Comparison of ENCODE assay signal across 10 mouse cellular contexts in genomic region chr15:99049473-99050253, GRCm38 (mm10). TPM values are rescaled to one million over a fixed set of nuclear protein-coding genes. Genes with fewer than 3 reads are reported as not detected.
DNase-seq lines count a peak whose midpoint lies in the region; ATAC-seq and TF ChIP-seq lines count a peak whose summit lies in the region.
"Had no signal": no experiment of that assay in that cellular context is flagged by ENCODE, and none has a peak within 500 bp of the region (broad histone marks: within the 10 kb centered on the region; RNA-seq: fewer than 3 reads in every experiment).

No protein-coding gene starts in this region.

- WGBS in embryonic facial prominence, embryonic 14.5 days = 34% methylated on average over 13 of the region's 13 CpGs

- intact Hi-C loops in gastrocnemius, adult 2 months (cut with DNase I) = loop anchor here (5.0 to 10.0 kb wide), 2 partner anchors 38 to 155 kb away; partner anchors contain the start of gene C1ql4
- intact Hi-C loops in gastrocnemius, postnatal 36 days (cut with DNase I) = loop anchor here (5.0 to 10.0 kb wide), 3 partner anchors 38 to 225 kb away; partner anchors contain the start of gene C1ql4

- TF ChIP-seq CTCF in gastrocnemius, adult 2 months (IDR thresholded peaks at IDR 0.05) = peak; percentile 65

- H3K4me1 ChIP-seq in embryonic facial prominence, embryonic 14.5 days (ENCODE audit: control insufficient read depth, insufficient read depth, low read length) = no peaks in the 10 kb centered on the region

- no peak overlapping the region for H3ac ChIP-seq in myocyte (ENCODE audit: control insufficient read depth, insufficient read length)

- TF ChIP-seq POLR2A in myocyte (IDR thresholded peaks at IDR 0.05; ENCODE audit: insufficient read length, low read depth) = no peak

- peaks cover 29% of the 10 kb centered on the region for H3K27me3 ChIP-seq in embryonic facial prominence, embryonic 14.5 days (replicated peaks; ENCODE audit: control insufficient read depth, insufficient read depth, low read length)
- H3K27me3 ChIP-seq in myocyte (ENCODE audit: control insufficient read depth, insufficient read depth, insufficient read length) = no peaks in the 10 kb centered on the region

- H3K9ac ChIP-seq in embryonic facial prominence, embryonic 14.5 days (ENCODE audit: low read depth, low read length) = no peak overlapping the region
- H3K9ac ChIP-seq: hindbrain, embryonic 15.5 days had no signal

- no peaks in the 10 kb centered on the region for H3K9me3 ChIP-seq in embryonic facial prominence, embryonic 14.5 days (ENCODE audit: control insufficient read depth, low read length)
- H3K9me3 ChIP-seq: hindbrain, embryonic 15.5 days had no signal

- H3K79me2 ChIP-seq in myocyte (ENCODE audit: control insufficient read depth, insufficient read depth) = no peaks in the 10 kb centered on the region

- DNase-seq in gastrocnemius, adult 2 months = peak; percentile 42
- no peak for DNase-seq in gastrocnemius, postnatal 36 days
- DNase-seq in 416B (ENCODE audit: low read depth) = peak; percentile 76
- peak; percentile 48 for DNase-seq in T-cell, adult 2 months (ENCODE audit: low spot score)
- DNase-seq in embryonic facial prominence, embryonic 14.5 days (ENCODE audit: low spot score) = peak; percentile 69
- peak; percentile 53 for DNase-seq in layer of hippocampus, adult 9-10 months (ENCODE audit: low spot score)
- no peak for DNase-seq in urinary bladder, postnatal 14 days (ENCODE audit: low spot score)

- no peak for ATAC-seq in embryonic facial prominence, embryonic 14.5 days (ENCODE audit: low read depth)

- no peak overlapping the region for H3K4me3 ChIP-seq in gastrocnemius, adult 2 months
- no peak overlapping the region for H3K4me3 ChIP-seq in embryonic facial prominence, embryonic 14.5 days (ENCODE audit: low read depth, low read length)
- H3K4me3 ChIP-seq in myocyte = no peak overlapping the region
- H3K4me3 ChIP-seq: hindbrain, embryonic 15.5 days had no signal

- no peaks in the 10 kb centered on the region for H3K36me3 ChIP-seq in embryonic facial prominence, embryonic 14.5 days (ENCODE audit: control insufficient read depth, insufficient read depth, low read length)
- no peaks in the 10 kb centered on the region for H3K36me3 ChIP-seq in myocyte (ENCODE audit: control insufficient read depth, insufficient read depth)
- H3K36me3 ChIP-seq: hindbrain, embryonic 15.5 days had no signal

- no peak overlapping the region for H3K4me2 ChIP-seq in embryonic facial prominence, embryonic 14.5 days (ENCODE audit: low read depth, low read length)
- peak overlapping the region; percentile 26 for H3K4me2 ChIP-seq in myocyte (ENCODE audit: low read depth)
- H3K4me2 ChIP-seq: hindbrain, embryonic 15.5 days had no signal

- H3K27ac ChIP-seq in gastrocnemius, adult 2 months = no peak overlapping the region
- H3K27ac ChIP-seq in embryonic facial prominence, embryonic 14.5 days (replicated peaks; ENCODE audit: low read depth, low read length) = no peak overlapping the region
- H3K27ac ChIP-seq: hindbrain, embryonic 15.5 days had no signal

TF ChIP-seq in myocyte, 11 proteins besides CTCF, POLR2A, EP300 and RAD21:
- no peak for TF ChIP-seq SRF (IDR thresholded peaks at IDR 0.05; ENCODE audit: control insufficient read depth, insufficient read length, low read depth)
- TF ChIP-seq MAX (IDR thresholded peaks at IDR 0.05; ENCODE audit: low read depth) = no peak
- no peak for TF ChIP-seq USF1 (IDR thresholded peaks at IDR 0.05; ENCODE audit: low read depth)
- no peak for TF ChIP-seq TCF12 (IDR thresholded peaks at IDR 0.05; ENCODE audit: insufficient read depth, poor library complexity, severe bottlenecking)
- TF ChIP-seq MYOG (IDR thresholded peaks at IDR 0.05; ENCODE audit: control insufficient read depth in 1 of 3, insufficient read depth in 1 of 3, insufficient read length in 2 of 3, low read depth in 2 of 3) = no peak
- TF ChIP-seq CEBPB (IDR thresholded peaks at IDR 0.05; ENCODE audit: insufficient read depth, poor library complexity, severe bottlenecking) = no peak
- no peak for TF ChIP-seq MYOD1 (IDR thresholded peaks at IDR 0.05; ENCODE audit: control insufficient read depth in 1 of 3, insufficient read length in 2 of 3, low read depth in 2 of 3)
- no peak for TF ChIP-seq POLR2AphosphoS2 (IDR thresholded peaks at IDR 0.05; ENCODE audit: insufficient read length, low read depth)
- TF ChIP-seq TCF3 (IDR thresholded peaks at IDR 0.05; ENCODE audit: insufficient read length, low read depth) = no peak
- no peak for TF ChIP-seq E2F4 (IDR thresholded peaks at IDR 0.05; ENCODE audit: insufficient read depth)
- TF ChIP-seq REST (IDR thresholded peaks at IDR 0.05; ENCODE audit: insufficient read depth, insufficient read length) = no peak
TF ChIP-seq in myocyte: peak in this region for 0.

RNA-seq across cellular contexts. Expression of gene Prph, which starts 5.3 kb away (rescaled TPM):
- total RNA-seq in gastrocnemius, adult 2 months (2021) = 1 to 10 TPM in 1 of 2 experiments, under 1 TPM in 1; 0.31 to 1.2 TPM
- 1 to 10 TPM in 1 of 2 experiments, under 1 TPM in 1; 0.42 to 1.2 TPM for total RNA-seq in gastrocnemius, postnatal 36 days (2021)
- 66.3 and 71.0 TPM in 2 replicates for polyA plus RNA-seq in embryonic facial prominence, embryonic 14.5 days (2014; fragmentation: Nextera tagmentation; extraction: Ambion mirVana)
- 0.98 TPM for polyA plus RNA-seq in myocyte (2012; fragmentation: generic; extraction: Trizol)

RNA-seq across cellular contexts. Expression of gene Tuba1c, which starts 20.0 kb away (rescaled TPM):
- 1 to 10 TPM; 7.1 to 7.7 TPM for total RNA-seq in gastrocnemius, adult 2 months (2021)
- 1 to 10 TPM; 8.2 to 9.4 TPM for total RNA-seq in gastrocnemius, postnatal 36 days (2021)
- polyA plus RNA-seq in embryonic facial prominence, embryonic 14.5 days (2014; fragmentation: Nextera tagmentation; extraction: Ambion mirVana) = 133 and 149 TPM in 2 replicates
- 462 TPM for polyA plus RNA-seq in myocyte (2012; fragmentation: generic; extraction: Trizol)

RNA-seq across cellular contexts. Expression of gene Troap, which starts 24.7 kb away (rescaled TPM):
- not detected for total RNA-seq in gastrocnemius, adult 2 months (2021)
- total RNA-seq in gastrocnemius, postnatal 36 days (2021) = under 1 TPM; 0.62 to 0.69 TPM
- 15.3 and 24.4 TPM in 2 replicates for polyA plus RNA-seq in embryonic facial prominence, embryonic 14.5 days (2014; fragmentation: Nextera tagmentation; extraction: Ambion mirVana)
- polyA plus RNA-seq in myocyte (2012; fragmentation: generic; extraction: Trizol) = 18.6 TPM
- total RNA-seq: adrenal gland, adult 18-20 months had no signal

RNA-seq across cellular contexts. Expression of gene C1ql4, which starts 38.0 kb away (rescaled TPM):
- not detected for total RNA-seq in gastrocnemius, adult 2 months (2021)
- total RNA-seq in gastrocnemius, postnatal 36 days (2021) = not detected
- 0.11 and 0.13 TPM in 2 replicates for polyA plus RNA-seq in embryonic facial prominence, embryonic 14.5 days (2014; fragmentation: Nextera tagmentation; extraction: Ambion mirVana)
- 0.10 TPM for polyA plus RNA-seq in myocyte (2012; fragmentation: generic; extraction: Trizol)
- total RNA-seq: adrenal gland, adult 18-20 months had no signal

RNA-seq across cellular contexts. Expression of gene Dnajc22, which starts 43.3 kb away (rescaled TPM):
- not detected for total RNA-seq in gastrocnemius, adult 2 months (2021)
- total RNA-seq in gastrocnemius, postnatal 36 days (2021) = under 1 TPM in 1 of 2 experiments, not detected in 1; 0.27 TPM
- 0.38 TPM in 1 of 2 replicates, not detected in the other for polyA plus RNA-seq in embryonic facial prominence, embryonic 14.5 days (2014; fragmentation: Nextera tagmentation; extraction: Ambion mirVana)
- 0.78 TPM for polyA plus RNA-seq in myocyte (2012; fragmentation: generic; extraction: Trizol)

Comparison
In these comparisons a context has a peak if more than half of its experiments do, and no peak if none do; other contexts are left out.
1. DNase-seq: peak in gastrocnemius, adult 2 months (single experiment), 416B (single experiment), T-cell, adult 2 months (single experiment), embryonic facial prominence, embryonic 14.5 days (single experiment) and layer of hippocampus, adult 9-10 months (single experiment); none in gastrocnemius, postnatal 36 days (0 of 2) and urinary bladder, postnatal 14 days (single experiment).